Mouse (Mus musculus): ENCODE results near the gene Sbk3. TPM values are rescaled to one million over a fixed set of nuclear protein-coding genes. Genes with fewer than 3 reads are reported as not detected.

Sbk3 gene
- total RNA-seq, 2 experiments from 2014 or later: not detected

DNA sequence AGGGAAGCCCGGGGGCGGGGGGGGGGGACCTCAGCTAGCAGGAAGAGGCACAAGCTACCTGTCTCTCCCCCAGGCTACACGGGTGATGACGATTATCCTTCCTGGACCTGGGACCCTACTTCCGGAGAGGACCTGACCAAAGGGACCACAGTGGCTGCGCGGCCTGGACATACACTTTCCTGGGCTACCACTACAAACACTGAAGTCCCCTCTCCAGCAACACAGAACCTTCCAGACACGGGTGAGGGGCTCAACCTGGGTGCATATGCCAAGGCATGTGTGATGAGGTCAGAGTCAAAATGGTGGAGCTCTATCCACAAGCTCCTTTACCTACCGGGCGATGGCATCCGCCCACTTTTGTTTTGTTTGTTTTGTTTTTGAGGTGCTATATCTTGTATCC is 33.6 kb downstream of the Sbk3 start:
- ATAC-seq (replicated peaks; ENCODE audit: poor library complexity, severe bottlenecking): no peak

GRCm38 (mm10) chr7:4936832-4937231 is 34.1 kb downstream of the Sbk3 start:
- no peak for ATAC-seq (replicated peaks; ENCODE audit: poor library complexity, severe bottlenecking)

- no peak for ATAC-seq (replicated peaks; ENCODE audit: poor library complexity, severe bottlenecking)
Measured at GRCm38 (mm10) chr7:4934160-4934914, 36.6 kb downstream of the Sbk3 start.

- ATAC-seq (replicated peaks; ENCODE audit: poor library complexity, severe bottlenecking): no peak
Measured at GRCm38 (mm10) chr7:4933103-4933502, 37.9 kb downstream of the Sbk3 start.

DNA sequence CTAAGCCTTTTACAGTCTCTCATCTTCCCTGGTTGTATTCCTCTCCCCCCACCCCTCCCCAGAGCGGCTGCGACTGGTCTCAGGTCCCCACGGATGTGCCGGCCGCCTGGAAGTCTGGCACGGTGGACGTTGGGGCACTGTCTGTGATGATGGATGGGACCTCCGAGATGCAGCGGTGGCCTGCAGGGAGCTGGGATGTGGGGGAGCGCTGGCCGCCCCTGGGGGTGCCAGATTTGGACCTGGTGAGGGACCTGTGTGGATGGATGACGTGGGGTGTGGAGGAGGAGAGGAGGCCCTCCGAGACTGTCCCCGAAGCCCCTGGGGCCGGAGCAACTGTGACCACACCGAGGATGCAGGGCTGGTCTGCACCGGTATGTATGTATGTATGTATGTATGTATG is 42.6 kb downstream of the Sbk3 start:
- ATAC-seq (replicated peaks; ENCODE audit: poor library complexity, severe bottlenecking): no peak

GRCm38 (mm10) chr7:4927711-4928110 is 43.3 kb downstream of the Sbk3 start:
- ATAC-seq (replicated peaks; ENCODE audit: poor library complexity, severe bottlenecking): no peak

DNA sequence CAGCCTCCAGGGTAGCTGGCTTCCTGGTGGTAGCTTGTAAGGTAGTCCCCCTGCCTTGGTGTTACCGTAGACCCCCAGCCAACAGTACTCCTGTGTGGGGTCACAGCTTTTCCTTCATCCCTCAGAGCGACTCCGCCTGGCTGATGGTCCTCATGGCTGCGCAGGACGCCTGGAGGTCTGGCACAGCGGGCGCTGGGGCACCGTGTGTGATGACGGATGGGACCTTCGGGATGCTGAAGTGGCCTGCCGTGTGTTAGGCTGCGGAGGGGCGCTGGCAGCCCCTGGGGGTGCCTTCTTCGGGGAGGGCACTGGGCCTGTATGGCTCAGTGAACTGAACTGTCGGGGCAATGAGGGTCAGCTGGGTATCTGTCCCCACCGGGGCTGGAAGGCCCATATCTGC is 44.1 kb downstream of the Sbk3 start:
- ATAC-seq (replicated peaks; ENCODE audit: poor library complexity, severe bottlenecking): no peak

DNA sequence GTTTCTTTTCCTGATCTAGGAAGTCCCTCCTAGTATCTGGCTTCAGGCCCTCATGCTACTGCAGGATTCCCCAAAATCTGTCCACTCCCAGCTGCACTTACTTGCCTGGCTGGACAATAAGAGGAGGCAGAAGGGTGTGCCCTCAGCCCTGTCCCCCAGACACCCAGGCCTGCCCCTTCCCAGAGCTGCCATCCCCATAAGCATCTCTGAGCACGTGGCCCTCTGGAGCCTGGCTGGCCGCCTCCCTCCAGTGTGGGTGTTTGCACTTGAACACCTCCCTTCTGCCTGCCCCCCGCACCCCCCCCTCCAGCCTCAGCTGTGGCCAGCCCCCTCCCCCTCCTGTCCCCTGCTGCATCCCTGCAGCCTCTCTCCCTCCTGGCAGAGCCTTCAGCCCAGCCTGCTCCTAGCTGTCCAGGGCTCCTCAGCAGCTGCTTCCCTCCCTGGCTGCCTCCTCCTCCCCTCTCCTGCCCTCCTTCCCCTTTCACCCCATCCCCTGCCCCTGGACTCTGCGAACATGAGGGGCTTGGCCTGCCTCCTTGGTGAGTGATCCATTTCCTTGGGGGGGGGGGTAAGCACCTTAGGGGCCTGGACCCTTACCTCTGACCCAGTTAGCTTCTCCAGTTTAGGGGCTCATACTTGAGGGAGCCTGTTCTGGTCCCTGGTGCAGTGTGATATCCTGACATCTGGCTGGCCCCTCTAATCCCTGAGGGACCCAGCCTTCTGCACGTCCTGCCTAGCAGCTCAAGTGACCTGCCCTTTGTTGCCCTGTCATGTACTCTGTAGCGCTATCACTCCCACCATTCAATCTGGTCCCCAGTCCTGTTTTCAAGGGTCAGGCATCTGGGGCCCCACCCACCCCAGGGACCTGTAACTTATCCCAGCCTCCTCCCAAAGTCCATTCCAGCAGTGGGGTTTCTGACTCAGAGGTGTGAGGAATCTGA is 45.3 kb downstream of the Sbk3 start, which contains the start of gene Ssc5d:
Ssc5d (plus strand) TSS at position 345 of the 941 bp plus-strand sequence.
- no peak for ATAC-seq (replicated peaks; ENCODE audit: poor library complexity, severe bottlenecking)

DNA sequence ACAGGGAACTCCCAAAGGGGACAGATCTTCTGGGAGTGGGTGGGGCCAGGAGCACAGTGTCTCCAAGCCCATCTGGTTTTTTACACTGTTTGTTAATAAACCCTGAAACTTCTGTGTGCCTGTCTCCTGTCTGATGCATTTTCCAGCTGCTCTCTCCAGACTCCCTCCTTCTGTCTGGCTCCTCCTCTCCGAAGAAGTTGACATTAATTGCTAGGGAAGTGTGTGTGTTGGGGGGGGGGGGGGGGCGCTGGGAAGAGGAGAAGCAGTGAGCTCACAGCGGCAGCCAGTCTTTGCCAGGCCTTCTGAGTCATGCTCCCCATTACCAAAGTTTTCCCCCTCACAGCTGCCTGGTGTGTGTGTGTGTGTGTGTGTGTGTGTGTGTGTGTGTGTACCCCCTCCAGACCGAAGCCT is 46.1 kb downstream of the Sbk3 start:
- ATAC-seq (replicated peaks; ENCODE audit: poor library complexity, severe bottlenecking): no peak

DNA sequence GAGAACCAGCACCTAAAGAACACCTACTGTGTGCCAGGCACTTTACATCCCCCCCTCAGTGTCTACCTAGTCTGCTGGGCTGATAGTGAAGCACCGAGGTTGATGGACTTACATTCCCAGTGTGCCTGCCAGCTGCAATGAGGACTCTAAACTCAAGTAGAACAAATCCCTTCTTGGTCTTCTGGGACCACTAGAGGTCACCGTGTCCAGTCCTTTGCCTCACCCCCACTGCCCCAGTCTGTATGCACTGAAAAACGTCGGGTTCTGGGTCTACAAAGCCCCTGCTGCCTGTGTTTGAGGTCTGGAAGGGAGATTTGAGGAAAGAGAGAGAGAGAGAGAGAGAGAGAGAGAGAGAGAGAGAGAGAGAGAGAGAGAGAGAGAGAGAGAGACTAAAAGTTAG is 46.5 kb downstream of the Sbk3 start:
- no peak for ATAC-seq (replicated peaks; ENCODE audit: poor library complexity, severe bottlenecking)

DNA sequence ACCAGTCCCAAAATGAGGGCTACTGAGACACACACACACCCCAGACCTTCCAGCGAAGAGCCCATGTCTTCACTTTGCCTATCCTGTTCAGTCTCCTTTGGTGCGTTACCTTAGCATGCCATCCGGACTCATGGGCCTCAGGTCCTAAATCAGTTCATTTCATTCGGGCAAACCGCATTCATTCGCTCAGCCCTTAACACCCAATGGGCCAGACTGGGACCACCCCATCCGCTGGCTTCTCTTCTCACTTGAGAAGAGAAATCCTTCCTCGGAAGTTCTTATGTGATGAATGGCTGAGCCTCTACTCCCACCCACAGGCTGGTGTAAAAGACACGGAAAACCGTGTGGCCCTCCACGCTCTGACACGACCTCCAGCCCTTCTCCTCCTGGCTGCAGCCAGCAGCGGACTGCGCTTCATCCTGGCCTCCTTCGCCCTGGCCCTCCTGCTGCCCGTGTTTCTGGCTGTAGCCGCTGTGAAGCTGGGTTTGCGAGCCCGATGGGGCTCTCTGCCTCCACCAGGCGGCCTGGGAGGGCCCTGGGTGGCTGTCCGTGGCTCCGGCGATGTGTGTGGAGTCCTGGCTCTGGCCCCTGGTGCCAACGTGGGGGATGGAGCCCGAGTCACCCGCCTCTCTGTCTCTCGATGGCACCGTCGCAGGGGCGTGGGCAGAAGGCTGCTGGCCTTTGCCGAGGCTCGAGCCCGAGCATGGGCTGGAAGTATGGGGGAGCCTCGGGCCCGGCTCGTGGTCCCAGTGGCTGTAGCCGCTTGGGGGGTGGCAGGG is 47.2 kb downstream of the Sbk3 start:
- ATAC-seq (replicated peaks; ENCODE audit: poor library complexity, severe bottlenecking): peak; percentile 21

DNA sequence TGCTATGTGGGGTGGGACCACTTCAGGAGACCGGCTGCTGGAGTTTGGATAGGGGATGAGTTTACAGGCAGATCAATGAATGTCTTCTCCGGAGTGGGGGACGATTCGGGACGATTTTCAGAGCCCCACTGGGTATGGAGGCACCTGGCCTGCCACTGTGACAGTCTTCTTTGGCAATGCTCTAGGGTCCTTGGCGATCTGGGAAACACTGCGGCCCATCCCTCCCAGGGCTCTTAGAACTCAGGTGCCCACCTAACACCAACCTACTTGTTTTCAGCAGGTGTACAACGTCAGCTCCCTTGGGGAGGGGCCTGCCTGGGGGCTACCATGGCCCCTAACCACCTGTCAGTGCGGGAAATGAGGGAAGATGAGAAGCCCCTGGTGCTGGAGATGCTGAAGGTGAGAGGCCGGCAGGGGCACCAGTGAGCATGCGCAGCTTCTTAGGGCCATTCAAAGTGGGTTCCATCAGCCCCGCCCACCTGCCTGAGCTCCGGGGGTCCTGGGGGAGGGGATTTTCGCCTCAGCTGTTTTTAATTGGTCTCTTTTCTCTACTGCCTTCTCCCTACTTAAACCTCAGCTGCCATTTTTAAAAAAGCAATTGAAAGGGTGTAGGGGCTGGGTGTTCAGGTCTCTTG is 47.9 kb downstream of the Sbk3 start:
- ATAC-seq (replicated peaks; ENCODE audit: poor library complexity, severe bottlenecking): no peak

DNA sequence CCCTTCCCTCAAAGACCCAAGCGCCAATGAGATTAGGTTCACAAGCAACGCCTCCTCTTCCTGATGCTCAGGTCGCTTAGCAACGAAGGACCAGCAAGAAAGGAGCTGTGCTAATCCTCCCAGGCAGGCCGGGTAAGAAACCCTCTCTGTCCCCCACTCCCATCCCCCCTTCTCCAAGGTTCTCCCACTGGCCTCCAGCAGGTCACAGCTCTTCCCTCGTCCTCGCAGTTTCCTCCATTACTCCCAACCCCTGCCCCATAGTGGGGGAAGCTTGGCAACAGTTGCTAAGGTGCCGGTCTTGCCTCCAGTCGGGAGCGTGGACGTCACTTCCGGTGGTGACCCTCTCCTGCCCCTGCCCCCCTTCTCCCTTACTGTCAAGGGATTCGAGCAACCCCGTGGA is 48.5 kb downstream of the Sbk3 start:
- peak; percentile 44 for ATAC-seq (replicated peaks; ENCODE audit: poor library complexity, severe bottlenecking)

- ATAC-seq (replicated peaks; ENCODE audit: poor library complexity, severe bottlenecking): no peak
Measured at GRCm38 (mm10) chr7:4921824-4922482, 49.0 kb downstream of the Sbk3 start, which contains the start of gene Nat14. TSS of gene Nat14 (plus strand) at chr7:4922028.

- ATAC-seq (replicated peaks; ENCODE audit: poor library complexity, severe bottlenecking): peak; percentile 15
Measured at GRCm38 (mm10) chr7:4920976-4921823, 49.8 kb downstream of the Sbk3 start.

DNA sequence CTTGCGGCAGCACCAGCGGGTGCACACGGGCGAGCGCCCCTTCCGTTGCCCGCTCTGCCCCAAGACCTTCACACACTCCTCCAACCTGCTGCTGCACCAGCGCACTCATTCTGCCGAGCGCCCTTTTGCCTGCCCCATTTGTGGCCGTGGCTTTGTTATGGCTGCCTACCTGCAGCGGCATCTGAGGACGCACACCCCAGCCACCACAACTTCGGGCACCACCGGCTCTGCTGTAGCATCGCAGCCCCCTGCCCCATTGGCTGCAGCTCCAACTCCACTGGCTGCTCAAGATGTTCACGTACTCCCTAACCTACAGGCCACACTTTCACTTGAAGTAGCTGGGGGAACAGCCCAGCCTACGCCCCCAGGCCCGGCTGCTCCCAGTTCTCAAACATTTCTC is 50.5 kb downstream of the Sbk3 start:
- ATAC-seq (replicated peaks; ENCODE audit: poor library complexity, severe bottlenecking): no peak

- ATAC-seq (replicated peaks; ENCODE audit: poor library complexity, severe bottlenecking): no peak
Measured at GRCm38 (mm10) chr7:4919971-4920370, 51.0 kb downstream of the Sbk3 start.

- no peak for ATAC-seq (replicated peaks; ENCODE audit: poor library complexity, severe bottlenecking)
Measured at GRCm38 (mm10) chr7:4919096-4919495, 51.9 kb downstream of the Sbk3 start.

DNA sequence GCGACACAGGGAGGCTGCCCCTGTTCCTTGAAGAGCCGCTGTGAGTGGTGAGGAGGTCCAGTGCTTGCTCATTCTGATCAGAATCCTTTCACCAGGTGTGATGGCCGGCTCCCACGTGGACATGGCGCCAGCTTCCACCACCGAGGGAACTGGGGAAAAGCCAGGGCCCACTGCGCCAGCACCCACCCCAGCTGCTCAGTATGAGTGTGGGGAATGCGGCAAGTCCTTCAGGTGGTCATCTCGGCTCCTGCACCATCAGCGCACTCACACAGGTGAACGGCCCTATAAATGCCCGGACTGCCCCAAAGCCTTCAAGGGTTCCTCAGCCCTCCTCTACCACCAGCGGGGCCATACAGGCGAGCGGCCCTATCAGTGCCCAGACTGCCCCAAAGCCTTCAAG is 52.3 kb downstream of the Sbk3 start:
- no peak for ATAC-seq (replicated peaks; ENCODE audit: poor library complexity, severe bottlenecking)
